Mouse (Mus musculus) left cerebral cortex, postnatal 4 days (tissue): ENCODE measurements around the gene Tdpoz1. TPM values are rescaled to one million over a fixed set of nuclear protein-coding genes. Genes with fewer than 3 reads are reported as not detected.
"Not testable (repeated sequence)": the region's sequence is repeated elsewhere in the genome, so short reads cannot be mapped to it uniquely, and the experiment has no call there.

Experiments
- DNase-seq: peaks from one replicate; pipeline ENCODE4 v3.0.0-alpha.2; 2022
- intact Hi-C: fragments of 180-260 bp; cut with DNase I; formaldehyde crosslinking; loops from one replicate; pipeline ENCODE4 v1.15.1; 2025
- total RNA-seq, 2 experiments: library from RNA; stranded (reverse); gene quantifications; 2 replicates each; pipeline ENCODE4 v1.2.3; 2021

The Tdpoz1 gene
- total RNA-seq = not detected

DNA sequence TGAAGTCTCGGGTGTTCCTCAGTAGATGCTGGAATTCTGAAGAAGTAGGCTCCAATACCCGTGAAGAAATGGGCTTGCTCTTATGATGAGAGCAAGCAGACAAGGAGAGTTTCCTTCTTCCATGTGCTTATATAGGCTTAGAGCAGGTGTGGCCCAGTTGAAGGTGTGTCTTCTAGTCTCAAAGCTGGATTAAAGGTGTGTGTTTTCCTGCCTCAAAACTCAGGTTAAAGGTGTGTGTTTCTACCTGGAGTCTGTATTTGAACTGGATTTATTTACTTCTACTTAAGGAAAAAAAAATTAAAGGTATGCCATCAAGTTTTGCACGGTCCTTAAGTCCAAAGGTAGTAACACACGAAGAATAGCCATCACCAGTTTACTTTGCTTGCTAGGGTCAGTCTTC lies at the start of gene Tdpoz1:
Gene Tdpoz1 (minus strand): TSS at position 101 of the 400 bp plus-strand sequence.
- intact Hi-C loops, DNase-seq: not testable (repeated sequence)

GRCm38 (mm10) chr3:93708969-93709637 lies 33.0 kb upstream of the Tdpoz1 start:
- DNase-seq, intact Hi-C loops: not testable (repeated sequence)

DNA sequence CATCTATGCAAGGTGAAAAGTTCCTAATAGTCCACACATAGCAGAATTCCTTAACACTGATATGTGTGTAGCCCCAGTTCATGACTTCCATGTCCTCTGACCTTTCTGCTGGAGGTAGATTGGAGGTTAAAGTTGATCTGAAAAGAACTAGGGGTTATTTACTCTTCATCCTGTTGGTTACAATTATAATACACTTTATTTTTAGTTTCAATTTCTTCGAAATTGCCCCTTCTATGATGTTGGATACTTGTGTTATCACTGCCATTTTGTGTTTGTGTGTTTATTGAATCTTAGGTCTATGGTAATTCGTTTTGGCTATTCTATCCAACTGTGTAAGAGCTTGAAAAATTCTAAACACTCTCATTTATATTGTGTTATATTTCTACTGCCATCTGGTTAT lies 16.9 kb upstream of the Tdpoz1 start, which contains the start of gene Gm37596:
Gene Gm37596 (minus strand): TSS at position 101 of the 400 bp plus-strand sequence.
- DNase-seq, intact Hi-C loops: not testable (repeated sequence)

DNA sequence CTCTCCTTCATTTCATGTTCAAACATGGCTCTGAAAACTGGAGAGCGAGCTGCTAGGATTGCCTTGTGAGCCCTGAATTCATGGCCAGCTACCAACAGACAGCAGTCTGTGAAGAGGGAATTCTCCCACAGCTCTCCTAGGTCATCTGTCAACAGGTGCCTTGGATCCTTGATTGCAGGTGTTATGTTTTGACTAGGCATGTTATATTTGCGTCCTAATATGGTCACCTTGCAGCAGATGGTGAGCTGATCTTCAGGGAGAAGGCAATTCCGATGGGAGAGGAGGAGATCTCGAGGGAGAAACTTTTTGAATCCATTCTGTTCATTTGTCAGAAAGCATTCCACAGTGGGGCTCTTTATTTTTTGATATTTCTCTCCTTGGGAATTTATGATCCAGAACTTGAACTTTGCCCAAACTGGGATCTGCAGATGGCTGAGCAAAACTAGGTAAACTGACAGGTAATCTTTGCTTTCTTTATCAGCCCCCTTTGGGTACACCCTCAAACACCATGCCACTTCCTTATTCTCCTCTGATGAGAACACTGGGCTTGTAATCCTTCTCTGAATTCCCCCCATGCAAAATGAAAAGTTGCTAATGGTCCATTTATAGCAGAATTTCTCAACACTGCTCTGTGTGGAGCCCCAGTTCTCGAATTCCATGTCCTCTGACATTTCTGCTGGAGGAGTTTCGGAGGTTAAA lies 5.2 kb downstream of the Tdpoz1 start:
- intact Hi-C loops = not testable (repeated sequence)

DNA sequence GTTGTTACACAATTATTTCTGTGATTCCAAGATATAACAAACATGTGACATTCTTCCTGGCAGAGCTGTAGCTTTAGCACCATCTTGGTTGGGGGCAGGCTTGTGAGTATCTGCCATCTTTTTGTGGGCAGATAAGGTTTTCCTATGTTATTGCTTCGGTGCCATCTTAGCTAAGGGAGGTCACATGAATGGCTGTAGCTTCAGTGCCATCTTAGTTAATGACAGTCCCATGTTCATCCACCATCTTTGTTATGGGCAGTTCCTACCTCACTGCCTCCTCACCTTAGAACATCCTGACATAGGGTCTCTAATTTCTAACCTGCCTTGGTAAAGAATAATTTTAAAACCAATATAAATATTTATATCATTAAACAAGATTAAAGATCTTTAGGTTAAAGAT lies 21.9 kb downstream of the Tdpoz1 start:
- intact Hi-C loops = no loop called here
- DNase-seq = no peak

More for the DNA sequence above, 5.2 kb downstream of the Tdpoz1 start:
- DNase-seq = not testable (repeated sequence)

- no peak for DNase-seq
- intact Hi-C loops = no loop called here
Measured at GRCm38 (mm10) chr3:93652586-93652985, 23.5 kb downstream of the Tdpoz1 start, which contains the start of gene Tdpoz2. Tdpoz2 (minus strand) TSS chr3:93652686.

GRCm38 (mm10) chr3:93630917-93631714 lies 45.0 kb downstream of the Tdpoz1 start:
- DNase-seq, intact Hi-C loops: not testable (repeated sequence)

Other genes with a start within 250 kb of the Tdpoz1 start
- gene Tchh, start 234.0 kb downstream of the Tdpoz1 start, total RNA-seq = 1 to 10 TPM in 1 of 2 experiments, under 1 TPM in 1; 0.96 to 1.1 TPM
- not detected for gene Tchhl1, start 207.6 kb downstream of the Tdpoz1 start, total RNA-seq
- 10 to 100 TPM; 33.3 to 35.2 TPM for gene S100a11, start 155.8 kb downstream of the Tdpoz1 start, total RNA-seq
- 100 to 1,000 TPM in 1 of 2 experiments, 10 to 100 TPM in 1; 94.7 to 100 TPM for gene S100a10, start 121.2 kb downstream of the Tdpoz1 start, total RNA-seq
- gene Tdpoz2, start 23.6 kb downstream of the Tdpoz1 start, total RNA-seq = not detected
- gene Gm37596, start 16.8 kb upstream of the Tdpoz1 start, total RNA-seq = not detected
- not detected for gene Gm5773, start 96.7 kb upstream of the Tdpoz1 start, total RNA-seq
- not detected for gene Tdpoz4, start 120.1 kb upstream of the Tdpoz1 start, total RNA-seq
- gene Tdpoz3, start 149.7 kb upstream of the Tdpoz1 start, total RNA-seq = not detected